8 mouse cellular contexts compared by ENCODE assay signal in genomic region chr8:108798012-108798411, GRCm38 (mm10).
DNase-seq lines count a peak whose midpoint lies in the region; ATAC-seq lines count a peak whose summit lies in the region.
"Had no signal": no experiment of that assay in that cellular context is flagged by ENCODE, and none has a peak within 500 bp of the region (broad histone marks: within the 10 kb centered on the region; RNA-seq: fewer than 3 reads in every experiment).

No protein-coding gene starts in this region.

- H3K4me2 ChIP-seq in neural tube, embryonic 12.5 days (replicated peaks), result no peak overlapping the region

- no peak overlapping the region for H3K27ac ChIP-seq in neural tube, embryonic 12.5 days
- H3K27ac ChIP-seq: liver, embryonic 14.5 days had no signal

- no peak overlapping the region for H3K9ac ChIP-seq in neural tube, embryonic 12.5 days
- H3K9ac ChIP-seq: liver, embryonic 14.5 days had no signal

- DNase-seq in 3134 (ENCODE audit: extremely low read depth, insufficient read length, low spot score) (peak; percentile 80), MN1 (ENCODE audit: low spot score) (peak; percentile 87)
- peak; percentile 38 to 81 for DNase-seq in cerebellum, postnatal 4 days (ENCODE audit: low spot score in 2 of 2)
- DNase-seq in heart, postnatal 4 days, result peak; percentile 93
- DNase-seq in layer of hippocampus, postnatal 36 days, result peak; percentile 14 to 19

- peak; percentile 44; the same call in 1 of the 2 replicates for ATAC-seq in neural tube, embryonic 12.5 days (ENCODE audit: low FRiP score, low read depth)
- ATAC-seq in CD4-positive, CD25-positive, alpha-beta regulatory T cell, adult 4 months, result no peak

- no peaks in the 10 kb centered on the region for H3K27me3 ChIP-seq in neural tube, embryonic 12.5 days (replicated peaks)

- WGBS in neural tube, embryonic 12.5 days, result 54% methylated on average over 12 of the region's 12 CpGs

- H3K9me3 ChIP-seq in neural tube, embryonic 12.5 days, result peaks cover 19% of the 10 kb centered on the region

- H3K36me3 ChIP-seq in neural tube, embryonic 12.5 days, result peaks cover 60% of the 10 kb centered on the region

- peaks cover 25% of the 10 kb centered on the region for H3K4me1 ChIP-seq in neural tube, embryonic 12.5 days

- no peak overlapping the region for H3K4me3 ChIP-seq in neural tube, embryonic 12.5 days

Comparison
In these comparisons a context has a peak if more than half of its experiments do, and no peak if none do; other contexts are left out.
1. DNase-seq: peak in every context shown above with its lines; median percentile 93 in heart, postnatal 4 days; 87 in MN1; 80 in 3134; 60 in cerebellum, postnatal 4 days; 16 in layer of hippocampus, postnatal 36 days.